Mouse (Mus musculus) neural tube, embryonic 14.5 days (tissue): ENCODE data around the gene Mcu. TPM values are rescaled to one million over a fixed set of nuclear protein-coding genes. Genes with fewer than 3 reads are reported as not detected.

ENCODE experiments used
- ATAC-seq: fragments of 200-750 bp; cut with Nextera tagmentation; 2 replicates; pipeline ENCODE4 v1.8.0; 2017; ENCODE audit warnings: low read depth, mild to moderate bottlenecking, moderate TSS enrichment, moderate library complexity
- H3K27ac ChIP-seq: fragments of 300-500 bp; sonication (generic); 2 replicates; pipeline ENCODE4 v1.5.1; 2014; ENCODE audit warnings: low read depth, mild to moderate bottlenecking, control low read depth, low read length, moderate library complexity, mixed read lengths
- H3K27me3 ChIP-seq: fragments of 300-500 bp; sonication (generic); 2 replicates; pipeline ENCODE4 v1.6.1; 2014; ENCODE audit warnings: low read length; ENCODE audit not compliant: control insufficient read depth, insufficient read depth
- H3K36me3 ChIP-seq: fragments of 300-500 bp; sonication (generic); 2 replicates; pipeline ENCODE4 v1.6.1; 2014; ENCODE audit warnings: low read length, mixed read lengths; ENCODE audit not compliant: control insufficient read depth, insufficient read depth
- H3K4me1 ChIP-seq: fragments of 300-500 bp; sonication (generic); 2 replicates; pipeline ENCODE4 v1.6.1; 2014; ENCODE audit warnings: low read length; ENCODE audit not compliant: control insufficient read depth, insufficient read depth
- H3K4me2 ChIP-seq: fragments of 300-500 bp; sonication (generic); 2 replicates; pipeline ENCODE4 v1.6.1; 2014; ENCODE audit warnings: mild to moderate bottlenecking, low read depth, low read length, control low read depth
- H3K4me3 ChIP-seq: fragments of 300-500 bp; sonication (generic); 2 replicates; pipeline ENCODE4 v1.5.1; 2014; ENCODE audit warnings: low read depth, low read length, control low read depth, mixed read lengths
- H3K9ac ChIP-seq: fragments of 300-500 bp; sonication (generic); replicated peaks from 2 replicates; pipeline ENCODE4 v1.6.1; 2014; ENCODE audit warnings: low read depth, mild to moderate bottlenecking, control low read depth, low read length, mixed read lengths
- H3K9me3 ChIP-seq: fragments of 300-500 bp; sonication (generic); 2 replicates; pipeline ENCODE4 v1.6.1; 2016; ENCODE audit warnings: low read length; ENCODE audit not compliant: control insufficient read depth
- WGBS: fragments of 180-500 bp; shearing (Covaris S2); extraction: QIAGEN DNeasy Blood & Tissue Kit; methylation state at CpG from one replicate; pipeline ENCODE4 v1.1.7; 2014; 5-methylcytosine and 5-hydroxymethylcytosine counted together
- polyA plus RNA-seq: library from polyadenylated mRNA; unstranded; fragments of >200 nt; fragmentation: Nextera tagmentation; extraction: Ambion mirVana; gene quantifications from 2 replicates; pipeline ENCODE4 v1.2.1, GENCODE M21; 2014

The Mcu gene
- polyA plus RNA-seq, 1 experiment from 2014 or later: 53.0 TPM

GRCm38 (mm10) chr10:59438651-59439050, 177.8 kb downstream of the Mcu start:
- whole genome bisulfite sequencing: 96% methylated on average over 12 of the region's 12 CpGs
- H3K4me2 ChIP-seq: no peak overlapping the region

DNA sequence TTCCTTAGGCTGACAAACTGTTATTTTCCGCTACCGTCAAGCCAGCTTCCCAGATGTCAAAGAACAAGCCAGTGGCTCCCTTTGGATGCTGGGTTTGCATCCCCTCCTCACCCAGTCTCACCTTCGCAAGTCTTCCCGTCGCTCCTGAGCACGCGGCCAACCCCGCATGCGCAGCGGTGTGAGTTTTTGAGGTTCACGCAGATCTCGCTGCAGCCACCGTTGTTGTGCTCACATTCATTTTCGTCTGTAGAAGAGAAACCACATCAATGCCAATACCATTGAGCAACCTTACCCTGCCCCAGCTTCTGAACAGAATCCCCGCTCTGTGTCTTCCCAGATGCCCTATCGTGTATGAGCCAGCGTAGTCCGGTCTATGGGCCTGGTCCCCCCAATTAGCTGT, 180.7 kb downstream of the Mcu start:
- Histone ChIP-seq H3K9me3 (no peaks in the 10 kb centered on the region), H3K4me3 (no peak overlapping the region), H3K9ac (no peak overlapping the region), H3K27me3 (no peaks in the 10 kb centered on the region), H3K36me3 (no peaks in the 10 kb centered on the region), H3K4me2 (no peak overlapping the region), H3K4me1 (no peaks in the 10 kb centered on the region), H3K27ac (no peak overlapping the region)
- 97% methylated on average over 18 of the region's 18 CpGs for WGBS
- no peak for ATAC-seq

More at GRCm38 (mm10) chr10:59438651-59439050, 177.8 kb downstream of the Mcu start:
- no peak for ATAC-seq
- Histone ChIP-seq H3K27ac (no peak overlapping the region), H3K9me3 (no peaks in the 10 kb centered on the region), H3K4me1 (no peaks in the 10 kb centered on the region), H3K36me3 (no peaks in the 10 kb centered on the region), H3K27me3 (no peaks in the 10 kb centered on the region), H3K9ac (no peak overlapping the region), H3K4me3 (no peak overlapping the region)

DNA sequence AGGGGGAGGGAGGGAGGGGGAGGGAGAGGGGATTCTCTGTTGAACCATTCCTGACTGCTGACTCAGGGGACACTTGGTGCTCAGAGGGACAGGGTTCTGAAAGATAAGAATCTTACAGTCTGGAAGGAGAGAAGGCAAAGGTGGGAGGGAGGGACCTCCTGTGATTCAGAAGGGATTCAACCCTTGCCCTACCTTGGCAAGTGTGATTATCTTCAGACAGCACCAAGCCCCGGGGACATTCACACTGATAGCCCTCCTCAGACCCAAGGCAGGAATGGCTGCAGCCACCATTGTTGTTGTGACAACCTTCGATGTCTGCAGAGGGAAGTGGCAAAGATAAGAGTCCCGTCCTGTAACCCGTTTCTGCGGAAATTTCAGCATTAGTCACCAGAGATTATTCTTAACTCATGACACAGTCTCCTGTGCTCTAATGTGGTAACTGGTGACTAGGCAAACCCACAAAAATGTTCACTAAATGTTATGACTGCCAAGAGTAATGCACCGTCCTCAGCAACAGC, 185.7 kb downstream of the Mcu start:
- WGBS: 80% methylated on average over 6 of the region's 6 CpGs
- Histone ChIP-seq H3K36me3 (no peaks in the 10 kb centered on the region), H3K4me3 (no peak overlapping the region), H3K27ac (no peak overlapping the region), H3K9ac (no peak overlapping the region), H3K4me1 (no peaks in the 10 kb centered on the region), H3K9me3 (no peaks in the 10 kb centered on the region), H3K4me2 (no peak overlapping the region), H3K27me3 (no peaks in the 10 kb centered on the region)
- no peak for ATAC-seq

DNA sequence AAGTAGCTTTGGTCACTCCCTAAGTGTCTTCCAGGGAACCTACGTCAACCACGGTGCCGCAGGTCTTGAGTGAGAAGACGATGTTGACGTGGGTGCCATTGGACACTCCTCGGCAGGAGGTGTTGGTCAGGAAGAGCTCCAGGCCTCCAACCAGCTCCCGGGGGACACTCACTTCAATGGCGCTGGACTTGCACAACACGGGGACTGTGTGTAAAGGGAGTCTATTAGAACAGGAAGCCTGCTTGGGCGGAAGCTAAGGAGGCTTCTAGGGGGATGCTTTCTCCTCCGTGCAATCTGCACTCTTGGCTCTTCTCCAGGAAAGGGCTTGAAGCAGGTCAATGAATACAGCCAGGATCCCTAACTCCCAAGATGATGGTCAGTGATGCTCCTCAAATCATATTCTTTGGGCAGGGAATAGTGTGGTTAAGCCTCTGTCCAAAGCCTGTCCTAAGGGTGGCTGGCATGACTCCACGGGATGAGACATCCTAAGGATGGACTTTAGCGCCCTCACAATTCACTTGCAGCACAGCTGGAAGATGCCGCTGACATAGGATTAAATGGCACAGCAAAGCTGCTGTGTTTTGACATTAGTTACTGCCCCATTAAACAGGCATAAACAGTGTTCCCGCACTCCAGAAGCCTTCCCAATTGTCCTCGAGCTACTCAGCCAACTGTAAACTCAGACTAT, 186.9 kb downstream of the Mcu start:
- H3K36me3 ChIP-seq: no peaks in the 10 kb centered on the region
- no peaks in the 10 kb centered on the region for H3K27me3 ChIP-seq
- ATAC-seq: no peak
- no peaks in the 10 kb centered on the region for H3K4me1 ChIP-seq
- no peak overlapping the region for H3K4me2 ChIP-seq
- 68% methylated on average over 16 of the region's 16 CpGs for WGBS
- H3K9me3 ChIP-seq: no peaks in the 10 kb centered on the region
- no peak overlapping the region for H3K9ac ChIP-seq
- no peak overlapping the region for H3K4me3 ChIP-seq
- no peak overlapping the region for H3K27ac ChIP-seq

DNA sequence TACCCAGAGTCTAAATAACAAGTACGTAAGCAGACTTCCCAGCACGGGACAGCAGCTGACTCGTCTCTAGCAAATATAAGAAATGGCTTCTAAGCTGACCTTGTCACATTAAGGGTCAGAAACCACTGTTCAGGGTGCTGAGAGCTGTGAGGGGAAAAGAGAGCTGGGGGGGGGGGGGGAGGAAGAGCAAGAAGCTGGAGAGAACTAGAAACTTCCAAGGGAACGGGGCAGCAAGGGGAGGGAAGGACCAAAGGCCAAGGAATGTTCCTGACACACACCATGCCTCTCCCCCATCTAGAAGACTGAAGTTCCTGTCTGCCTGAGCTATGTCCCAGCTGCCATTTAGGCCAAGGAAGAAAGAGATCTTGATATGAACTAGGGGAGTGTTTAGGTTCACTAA, 190.1 kb downstream of the Mcu start:
- no peaks in the 10 kb centered on the region for H3K36me3 ChIP-seq
- H3K9me3 ChIP-seq: no peaks in the 10 kb centered on the region
- H3K27me3 ChIP-seq: no peaks in the 10 kb centered on the region
- H3K9ac ChIP-seq: no peak overlapping the region
- no peak overlapping the region for H3K4me3 ChIP-seq
- WGBS: 80% methylated on average over 4 of the region's 4 CpGs
- no peak overlapping the region for H3K4me2 ChIP-seq
- H3K27ac ChIP-seq: no peak overlapping the region
- no peak for ATAC-seq
- no peaks in the 10 kb centered on the region for H3K4me1 ChIP-seq

DNA sequence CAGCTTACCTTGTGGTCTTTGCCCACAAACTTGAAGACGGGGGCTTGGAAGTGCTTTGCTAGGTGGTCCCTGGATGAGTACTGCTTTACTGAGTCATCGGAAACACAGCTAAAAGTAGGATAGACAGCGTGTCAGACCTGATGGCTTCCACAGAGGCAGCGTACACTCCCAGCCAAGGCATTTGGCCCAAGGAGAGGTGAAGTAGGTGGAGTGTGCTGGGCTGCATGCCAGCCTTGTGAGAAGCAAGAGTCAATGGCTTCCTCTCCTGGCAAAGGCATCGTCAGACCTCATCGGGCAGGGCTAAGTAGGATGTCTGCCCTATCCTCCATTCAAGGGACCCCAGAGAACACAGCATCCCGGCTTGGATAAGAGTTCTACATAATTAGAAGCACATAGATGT, 191.1 kb downstream of the Mcu start:
- H3K27ac ChIP-seq: no peak overlapping the region
- no peak overlapping the region for H3K4me2 ChIP-seq
- no peaks in the 10 kb centered on the region for H3K36me3 ChIP-seq
- no peaks in the 10 kb centered on the region for H3K9me3 ChIP-seq
- ATAC-seq: no peak
- H3K27me3 ChIP-seq: no peaks in the 10 kb centered on the region
- no peak overlapping the region for H3K4me3 ChIP-seq
- no peak overlapping the region for H3K9ac ChIP-seq
- 79% methylated on average over 7 of the region's 7 CpGs for WGBS
- no peaks in the 10 kb centered on the region for H3K4me1 ChIP-seq

DNA sequence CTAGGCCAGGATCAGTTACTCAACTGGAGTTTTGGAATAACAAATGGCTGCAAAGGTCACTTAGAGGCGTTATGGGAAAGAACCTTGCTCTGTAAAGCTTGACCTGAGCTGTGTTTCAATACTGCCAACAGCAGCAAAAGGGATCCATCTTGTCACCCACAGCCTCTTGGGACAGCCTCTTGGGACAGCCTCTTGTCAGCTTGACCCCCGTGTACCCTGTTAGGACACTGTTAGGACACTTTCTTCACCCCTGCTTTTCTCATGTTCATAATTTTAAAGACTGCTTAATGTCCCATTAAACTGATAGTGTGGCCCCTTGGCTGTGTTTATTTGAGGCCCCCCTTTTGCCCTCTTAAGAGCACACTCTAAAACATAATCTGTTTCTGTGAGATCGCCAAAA, 192.0 kb downstream of the Mcu start:
- Histone ChIP-seq H3K27ac (no peak overlapping the region), H3K4me1 (no peaks in the 10 kb centered on the region), H3K36me3 (no peaks in the 10 kb centered on the region), H3K27me3 (no peaks in the 10 kb centered on the region), H3K9me3 (no peaks in the 10 kb centered on the region), H3K9ac (no peak overlapping the region), H3K4me2 (no peak overlapping the region), H3K4me3 (no peak overlapping the region)
- 73% methylated on average over 3 of the region's 3 CpGs for WGBS
- no peak for ATAC-seq

GRCm38 (mm10) chr10:59419516-59419915, 197.0 kb downstream of the Mcu start:
- no peaks in the 10 kb centered on the region for H3K27me3 ChIP-seq
- no peak overlapping the region for H3K4me2 ChIP-seq
- H3K9ac ChIP-seq: no peak overlapping the region
- H3K36me3 ChIP-seq: no peaks in the 10 kb centered on the region
- H3K9me3 ChIP-seq: no peaks in the 10 kb centered on the region
- H3K4me3 ChIP-seq: no peak overlapping the region
- H3K4me1 ChIP-seq: no peaks in the 10 kb centered on the region
- H3K27ac ChIP-seq: no peak overlapping the region
- ATAC-seq: no peak
- WGBS: 93% methylated on average over 4 of the region's 4 CpGs

DNA sequence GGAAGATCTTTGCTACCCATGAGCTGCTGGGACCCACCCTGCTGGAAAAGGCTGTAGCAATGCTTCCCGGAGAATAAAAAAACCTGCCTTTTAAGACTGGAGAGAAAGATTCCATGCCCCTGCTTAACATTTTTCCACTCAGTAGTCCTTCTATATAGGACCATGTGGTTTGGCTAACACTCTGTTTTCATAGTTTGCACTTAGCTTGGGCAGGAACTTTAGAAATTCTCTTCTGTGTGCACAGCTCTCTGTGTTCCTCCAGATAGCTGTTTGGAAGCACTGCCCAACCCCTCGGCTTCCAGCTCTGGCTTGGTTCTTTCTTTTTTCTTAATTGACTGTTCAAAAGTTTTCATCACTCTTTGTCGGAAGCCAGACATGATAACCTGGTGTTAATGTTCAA, 199.9 kb downstream of the Mcu start:
- Histone ChIP-seq H3K4me2 (no peak overlapping the region), H3K36me3 (no peaks in the 10 kb centered on the region), H3K9ac (no peak overlapping the region), H3K27me3 (no peaks in the 10 kb centered on the region), H3K4me3 (no peak overlapping the region), H3K4me1 (no peaks in the 10 kb centered on the region), H3K27ac (no peak overlapping the region), H3K9me3 (no peaks in the 10 kb centered on the region)
- no peak for ATAC-seq
- WGBS: 85% methylated on average over 3 of the region's 3 CpGs
